Mouse (Mus musculus): ENCODE results near the gene Gmcl1.

Gmcl1 gene

GRCm38 (mm10) chr6:86668580-86669239 lies 64.5 kb downstream of the Gmcl1 start, which contains the start of gene Mxd1:
TSS of gene Mxd1 (minus strand) at chr6:86669161.
- in situ Hi-C loops (cut with MboI; ENCODE audit: unreplicated experiment in 2 of 2) = no loop called here

GRCm38 (mm10) chr6:86667061-86667460 lies 66.1 kb downstream of the Gmcl1 start:
- in situ Hi-C loops (cut with MboI; ENCODE audit: unreplicated experiment in 2 of 2) = no loop called here

GRCm38 (mm10) chr6:86665560-86666307 lies 67.4 kb downstream of the Gmcl1 start:
- in situ Hi-C loops (cut with MboI; ENCODE audit: unreplicated experiment in 2 of 2) = no loop called here

DNA sequence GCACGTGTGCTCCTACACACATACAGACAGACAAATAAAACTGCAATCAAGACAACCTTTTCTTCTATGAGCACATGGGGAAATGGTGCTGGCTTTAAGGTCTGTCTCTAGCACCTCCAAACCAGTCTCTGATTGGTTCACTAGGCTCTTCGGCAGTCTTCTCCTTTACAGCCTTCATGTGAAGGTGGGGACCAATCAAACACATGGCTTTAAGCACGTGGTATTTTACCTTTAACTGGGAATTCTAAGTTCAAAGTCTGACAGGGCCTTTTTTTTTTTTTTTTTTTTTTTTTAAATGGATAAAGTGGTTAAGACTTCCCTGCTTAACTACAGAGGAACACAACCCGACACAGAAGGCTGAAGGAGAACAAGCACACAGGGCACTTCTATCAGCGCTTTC lies 68.1 kb downstream of the Gmcl1 start:
- in situ Hi-C loops (cut with MboI; ENCODE audit: unreplicated experiment in 2 of 2) = no loop called here

GRCm38 (mm10) chr6:86660161-86660877 lies 72.9 kb downstream of the Gmcl1 start:
- in situ Hi-C loops (cut with MboI; ENCODE audit: unreplicated experiment in 2 of 2) = no loop called here

- in situ Hi-C loops (cut with MboI; ENCODE audit: unreplicated experiment in 2 of 2) = loop anchor here in 1 of 2 experiments (10.0 kb wide), 1 partner anchor 54 kb away; no protein-coding TSS in a partner anchor
These were observed 74.7 kb downstream of the Gmcl1 start for GRCm38 (mm10) chr6:86658501-86658900.

- in situ Hi-C loops (cut with MboI; ENCODE audit: unreplicated experiment in 2 of 2) = loop anchor here in 1 of 2 experiments (10.0 kb wide), 1 partner anchor 50 kb away; no protein-coding TSS in a partner anchor
These were observed 78.8 kb downstream of the Gmcl1 start for GRCm38 (mm10) chr6:86654270-86654916.

DNA sequence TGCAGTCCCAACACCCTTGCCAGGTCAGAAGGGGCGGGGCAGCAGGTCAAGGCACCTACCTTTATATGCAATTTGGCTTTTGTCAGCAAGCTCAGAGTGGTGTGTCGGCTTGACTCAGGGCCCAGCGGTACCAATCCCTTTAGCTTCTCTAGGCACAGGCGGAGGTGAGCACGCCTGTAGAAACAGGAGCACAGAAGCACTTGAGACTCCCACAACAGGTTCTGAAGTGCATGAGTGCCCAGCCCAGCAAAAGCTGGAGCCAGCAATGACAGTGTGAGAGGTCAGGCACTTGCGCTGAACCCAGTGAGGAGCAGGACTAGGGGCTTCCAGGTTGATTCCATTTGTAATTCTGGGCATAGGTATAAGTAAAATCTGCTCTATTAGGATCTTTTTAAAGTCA lies 80.2 kb downstream of the Gmcl1 start:
- in situ Hi-C loops (cut with MboI; ENCODE audit: unreplicated experiment in 2 of 2) = loop anchor here in 1 of 2 experiments (10.0 kb wide), 1 partner anchor 48 kb away; no protein-coding TSS in a partner anchor

DNA sequence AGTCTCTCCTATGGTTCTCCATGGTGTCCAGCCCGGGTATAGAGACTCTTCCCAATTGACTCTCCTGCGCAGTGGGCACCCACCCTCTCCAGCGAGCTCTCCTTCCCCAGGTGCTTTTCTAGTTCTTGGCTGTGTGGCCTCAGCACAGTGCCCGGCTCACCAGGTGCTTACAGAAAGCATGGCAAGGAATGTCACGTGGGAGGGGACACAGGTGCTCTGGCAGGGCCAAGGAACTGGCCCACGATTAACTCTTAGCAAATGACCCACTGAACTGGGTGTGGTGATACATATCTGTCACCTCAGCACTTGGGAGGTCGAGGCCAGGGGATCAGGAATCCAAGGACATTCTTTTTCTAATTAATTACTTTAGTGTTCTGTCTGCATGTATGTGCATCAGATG lies 87.0 kb downstream of the Gmcl1 start:
- in situ Hi-C loops (cut with MboI; ENCODE audit: unreplicated experiment in 2 of 2) = no loop called here

DNA sequence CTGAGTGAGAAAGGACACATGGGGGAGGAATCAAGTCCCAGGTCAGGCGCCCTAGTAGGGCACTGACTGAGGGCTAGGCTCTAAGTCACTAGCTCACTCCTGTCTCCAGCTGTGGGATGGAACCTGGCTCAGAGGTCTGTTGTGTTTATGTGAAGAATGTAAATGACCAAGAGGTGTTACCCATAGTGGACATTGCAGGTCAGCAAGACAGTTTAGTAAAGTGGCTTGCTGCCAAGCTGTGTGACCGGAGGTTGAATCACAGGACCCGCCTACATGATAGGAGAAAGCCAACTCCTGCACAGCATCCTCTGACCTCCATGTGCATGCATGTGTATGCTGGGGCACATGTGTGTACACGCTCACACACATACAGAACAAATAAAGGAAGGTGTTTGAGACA lies 87.6 kb downstream of the Gmcl1 start:
- in situ Hi-C loops (cut with MboI; ENCODE audit: unreplicated experiment in 2 of 2) = no loop called here

DNA sequence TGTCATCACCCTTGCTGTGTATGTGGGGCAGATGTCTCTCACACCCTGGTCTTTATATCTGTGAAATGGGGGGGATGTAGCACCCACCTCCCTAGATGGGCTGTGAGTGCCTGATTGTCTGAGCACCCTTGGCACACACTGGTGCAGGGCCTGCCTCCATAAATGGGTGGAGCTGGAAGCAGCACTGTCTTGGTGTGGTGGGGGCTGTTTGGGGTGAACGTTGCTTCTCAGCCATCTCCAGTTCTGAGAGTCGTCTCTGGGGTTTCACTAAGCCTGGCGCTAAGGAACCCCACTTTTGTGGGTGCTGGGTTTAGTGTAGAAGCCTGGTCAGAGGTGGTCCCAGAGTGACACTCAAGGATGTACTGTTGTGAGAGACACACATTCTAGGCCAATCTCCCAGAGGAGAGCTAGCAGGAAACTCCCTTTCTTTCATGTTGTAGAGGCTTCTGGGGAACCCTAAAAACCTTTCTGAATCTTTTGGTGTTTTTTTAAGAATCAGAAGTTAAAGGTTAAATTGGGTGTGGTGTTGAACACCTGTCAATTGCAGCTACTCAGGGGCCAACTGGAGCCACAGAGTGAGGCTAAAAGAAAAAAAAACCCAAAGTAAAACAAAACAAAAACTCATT lies 88.3 kb downstream of the Gmcl1 start:
- in situ Hi-C loops (cut with MboI; ENCODE audit: unreplicated experiment in 2 of 2) = no loop called here

Measured in v-Abl transformed pro-B cells (cell line).